Mouse (Mus musculus) heart, postnatal 0 days (tissue): ENCODE data around the gene Eif2s2.

Experiments used
- CTCF ChIP-seq: IDR thresholded peaks from 2 replicates; pipeline ENCODE4 v1.5.1; 2016; ENCODE audit warnings: antibody characterized with exemption, control low read depth, low read depth
- EP300 ChIP-seq: IDR thresholded peaks from 2 replicates; pipeline ENCODE4 v1.6.1; 2016; ENCODE audit warnings: antibody characterized with exemption, low read depth

DNA sequence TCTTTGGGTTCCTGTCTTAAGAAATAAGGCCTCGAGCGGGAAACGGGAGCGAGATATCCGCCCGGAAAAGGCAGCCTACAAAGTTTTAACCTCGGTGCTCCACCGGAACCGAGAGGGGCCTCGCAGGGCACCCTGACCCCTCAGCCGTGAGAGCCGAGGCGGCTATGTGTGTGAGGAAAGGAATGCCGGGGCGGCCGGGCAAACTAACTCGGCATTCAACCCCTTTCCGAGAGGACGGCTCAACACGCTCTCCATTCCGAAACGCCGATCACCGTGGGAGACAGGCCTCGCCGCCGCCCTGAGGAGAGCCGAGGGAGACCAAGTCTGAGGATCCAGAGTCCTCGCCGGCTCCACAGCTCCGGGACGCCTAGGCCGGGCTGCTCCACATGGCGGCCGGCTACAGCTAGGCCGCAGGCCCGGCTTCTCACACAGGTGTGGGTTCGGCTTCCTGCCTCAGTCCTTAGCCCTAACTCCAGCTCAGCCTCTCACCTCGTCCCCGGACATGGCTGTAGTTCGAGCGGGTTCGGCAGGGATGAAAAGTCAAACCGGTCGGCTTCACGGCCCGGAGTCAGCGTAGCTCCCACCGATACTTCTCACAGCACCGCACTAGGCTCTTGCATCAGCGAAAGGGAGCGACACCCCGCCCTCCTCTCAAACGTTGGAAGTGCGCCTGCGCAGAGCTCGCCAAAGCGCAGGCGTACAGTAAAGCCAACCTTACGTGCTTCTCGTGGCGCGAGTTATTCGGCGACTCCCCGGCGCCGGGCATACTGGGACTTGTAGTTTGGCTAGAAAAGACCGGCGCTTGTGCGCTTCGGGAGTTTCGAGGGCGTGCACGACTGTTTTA, at the start of gene Eif2s2:
- TF ChIP-seq EP300, result no peak
- TF ChIP-seq CTCF, result no peak
